Mouse (Mus musculus): ENCODE data around the gene Anxa2. TPM values are rescaled to one million over a fixed set of nuclear protein-coding genes. Genes with fewer than 3 reads are reported as not detected.

Anxa2 gene
- polyA plus RNA-seq, 1 experiment from 2014 or later, result 80.1 TPM

DNA sequence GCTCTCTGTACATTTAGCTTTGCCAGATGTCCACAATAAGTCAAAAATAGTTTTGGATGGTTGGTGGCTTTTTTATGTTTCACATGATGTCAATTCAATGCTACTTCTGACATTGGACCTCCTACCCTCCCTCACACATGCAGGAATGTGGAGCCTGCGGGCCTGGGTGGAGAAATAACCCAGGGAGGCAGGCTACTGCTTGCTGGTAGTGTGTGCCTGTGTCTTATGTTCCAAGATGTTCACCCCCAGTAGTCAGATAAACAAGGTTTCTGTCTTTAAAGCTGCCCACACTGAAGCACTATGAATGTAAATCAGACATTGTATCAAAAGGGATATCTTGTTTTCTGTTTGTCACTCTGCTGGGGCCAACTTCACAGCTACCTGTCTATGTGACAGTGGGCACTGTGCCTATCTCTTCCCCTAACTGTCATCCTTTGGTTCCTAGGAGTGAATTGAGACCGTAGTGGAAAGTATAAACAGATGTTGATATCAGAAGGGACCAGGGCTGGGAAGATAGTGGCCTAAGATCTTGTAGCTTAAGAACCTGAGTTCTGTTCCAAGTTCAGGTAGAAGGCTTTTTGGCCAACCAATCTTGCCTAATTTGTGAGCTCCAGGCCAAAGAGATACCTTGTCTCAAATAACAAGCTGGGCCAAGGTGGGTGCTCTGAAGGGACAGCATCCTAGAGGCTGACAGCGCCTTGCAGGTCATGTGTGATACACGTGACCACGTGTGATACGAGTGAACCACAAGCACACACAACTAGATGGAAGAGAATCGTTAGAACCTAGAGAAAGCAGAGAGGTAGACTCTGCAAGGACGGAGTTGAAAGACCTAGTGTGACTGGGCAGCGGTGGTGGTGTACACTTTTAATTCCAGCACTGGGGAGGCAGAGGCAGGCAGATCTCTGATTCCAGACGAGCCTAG lies 1.3 kb upstream of the Anxa2 start:
- Histone ChIP-seq H3K9ac (no peak overlapping the region), H3K27ac (no peak overlapping the region), H3K4me1 (peaks cover 15% of the 10 kb centered on the region), H3K36me3 (ENCODE audit: poor library complexity, severe bottlenecking) (no peaks in the 10 kb centered on the region), H3K4me3 (no peak overlapping the region), H3K4me2 (no peak overlapping the region), H3K27me3 (peaks cover 21% of the 10 kb centered on the region), H3K9me3 (replicated peaks) (no peaks in the 10 kb centered on the region)
- WGBS, result 93% methylated on average over 10 of the region's 10 CpGs
- ATAC-seq, result no peak

DNA sequence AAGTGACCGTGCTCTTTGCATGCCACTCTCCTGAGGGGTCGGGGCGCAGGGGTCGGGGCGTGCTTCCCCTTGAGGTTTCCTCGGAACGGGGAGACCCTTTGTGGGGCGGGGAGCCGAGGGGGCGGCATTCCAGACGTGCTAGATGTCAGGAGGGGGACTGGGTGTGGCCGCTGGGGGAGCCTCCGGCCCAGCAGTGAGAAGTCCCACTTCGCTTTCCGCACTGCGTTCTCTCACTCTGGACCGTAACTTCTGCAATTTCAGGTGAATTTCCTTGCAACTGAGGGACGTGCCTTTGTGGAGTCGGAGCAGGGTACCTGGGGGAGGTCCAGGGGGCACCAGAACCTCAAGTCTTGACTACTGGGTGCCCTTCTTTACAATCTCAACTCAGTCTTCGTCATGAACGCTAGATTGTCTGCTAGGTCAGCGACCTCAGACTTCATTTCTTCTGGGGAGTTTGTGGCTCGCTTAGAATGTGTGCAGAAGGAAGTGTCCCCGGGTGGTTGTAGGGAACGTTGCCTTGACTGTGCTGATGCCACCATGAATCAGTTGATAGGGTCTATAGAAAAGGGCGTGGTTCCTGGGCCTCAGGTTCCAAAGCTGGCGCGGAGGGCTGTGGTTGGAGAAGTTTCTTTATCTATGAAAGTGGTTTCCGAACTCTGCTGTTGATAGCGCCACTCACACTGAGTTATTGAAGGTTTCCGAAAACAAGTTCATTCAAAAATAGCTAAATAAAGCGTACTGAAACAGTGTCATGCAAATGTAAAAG lies 664 bp downstream of the Anxa2 start:
- Histone ChIP-seq H3K27me3 (peaks cover 21% of the 10 kb centered on the region), H3K27ac (peak overlapping the region; percentile 25; the same call in 1 of the 2 replicates), H3K9me3 (replicated peaks) (no peaks in the 10 kb centered on the region)

DNA sequence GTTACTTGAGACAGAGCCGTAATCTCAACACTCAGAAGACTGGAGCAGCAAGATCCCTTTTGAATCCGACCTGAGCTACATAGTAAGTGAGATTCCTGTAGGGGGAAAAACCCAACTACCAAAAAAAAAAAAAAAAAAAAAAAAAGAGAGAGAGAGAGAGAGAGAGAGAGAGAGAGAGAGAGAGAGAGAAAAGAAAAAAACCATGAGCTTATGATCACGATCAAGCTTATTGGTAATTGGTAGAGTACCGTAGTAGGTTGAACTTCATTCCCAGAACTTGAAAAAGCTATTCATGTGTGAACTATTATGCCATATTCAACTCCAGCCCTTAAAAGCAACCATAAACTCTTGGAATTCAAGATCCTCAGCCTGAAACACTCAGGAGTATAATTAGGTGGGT lies 1.3 kb downstream of the Anxa2 start:
- H3K4me2 ChIP-seq, result peak overlapping the region; percentile 89
- H3K27me3 ChIP-seq, result peaks cover 21% of the 10 kb centered on the region
- H3K9ac ChIP-seq, result no peak overlapping the region
- H3K4me1 ChIP-seq, result peaks cover 28% of the 10 kb centered on the region
- no peak for ATAC-seq
- no peak overlapping the region for H3K4me3 ChIP-seq
- WGBS, result 64% methylated on average over 4 of the region's 4 CpGs
- no peak overlapping the region for H3K27ac ChIP-seq
- H3K36me3 ChIP-seq (ENCODE audit: poor library complexity, severe bottlenecking), result no peaks in the 10 kb centered on the region
- H3K9me3 ChIP-seq (replicated peaks), result no peaks in the 10 kb centered on the region

More for the DNA sequence above, 664 bp downstream of the Anxa2 start:
- peak overlapping the region; percentile 49 for H3K4me3 ChIP-seq
- H3K4me1 ChIP-seq, result peaks cover 26% of the 10 kb centered on the region
- peak overlapping the region; percentile 65 for H3K9ac ChIP-seq
- 8% methylated on average over 32 of the region's 32 CpGs for WGBS
- H3K4me2 ChIP-seq, result peak overlapping the region; percentile 89
- ATAC-seq, result peak; percentile 44
- no peaks in the 10 kb centered on the region for H3K36me3 ChIP-seq (ENCODE audit: poor library complexity, severe bottlenecking)

DNA sequence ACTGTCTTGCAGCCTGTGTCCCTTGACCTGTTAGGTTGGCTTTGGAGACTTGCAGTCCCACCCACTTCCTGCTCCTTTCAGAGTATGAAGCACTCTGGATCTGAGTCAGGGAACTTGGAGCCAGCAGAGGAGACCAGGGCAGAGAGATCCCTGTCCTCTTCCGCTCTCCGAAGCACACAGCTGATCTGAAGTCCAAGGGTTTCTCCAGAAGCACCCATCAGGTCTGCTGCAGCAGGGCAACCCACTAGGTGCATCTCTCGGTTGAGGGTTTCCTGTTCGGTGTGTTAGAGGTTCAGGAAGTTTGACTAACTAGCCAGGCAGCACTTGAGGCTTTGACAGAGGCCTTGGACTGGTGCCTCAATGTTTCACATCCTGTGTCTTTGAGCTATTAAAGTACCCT lies 2.0 kb downstream of the Anxa2 start:
- no peak overlapping the region for H3K4me2 ChIP-seq
- H3K4me3 ChIP-seq, result no peak overlapping the region
- no peak for ATAC-seq
- peaks cover 21% of the 10 kb centered on the region for H3K27me3 ChIP-seq
- no peaks in the 10 kb centered on the region for H3K36me3 ChIP-seq (ENCODE audit: poor library complexity, severe bottlenecking)
- WGBS, result 84% methylated on average over 4 of the region's 4 CpGs
- no peak overlapping the region for H3K9ac ChIP-seq
- H3K4me1 ChIP-seq, result peaks cover 28% of the 10 kb centered on the region
- no peaks in the 10 kb centered on the region for H3K9me3 ChIP-seq (replicated peaks)
- H3K27ac ChIP-seq, result no peak overlapping the region

DNA sequence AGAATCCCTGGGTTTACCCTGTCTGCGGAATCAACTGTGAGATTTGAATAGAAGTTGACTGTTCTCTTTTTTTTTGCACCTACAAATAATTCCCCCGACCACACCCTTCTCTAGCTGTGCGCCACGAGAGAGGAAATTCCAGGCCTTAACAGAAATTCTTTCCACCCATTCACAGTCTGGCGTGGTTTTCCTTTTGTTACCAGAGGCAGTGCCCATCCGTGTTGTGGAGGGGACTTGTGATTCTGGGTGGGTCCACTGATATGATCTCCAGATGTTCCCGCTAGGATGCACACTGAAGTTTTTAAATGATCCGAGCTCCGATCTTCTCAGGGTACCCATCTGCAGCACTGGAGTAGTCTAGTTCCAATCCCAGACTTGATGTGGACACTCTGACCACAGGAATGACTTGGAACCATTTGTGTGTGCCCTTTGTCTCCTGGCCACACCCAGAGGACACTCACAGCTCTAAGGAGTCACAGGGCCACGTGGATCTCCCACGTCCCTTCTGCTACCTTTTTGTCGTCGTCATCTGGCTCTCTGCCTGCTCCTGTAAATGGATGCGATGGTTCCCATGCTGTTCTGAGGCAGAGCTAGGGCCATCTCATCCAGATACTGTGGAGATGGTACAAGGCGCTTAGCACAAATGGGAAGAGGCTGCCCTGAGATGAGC lies 3.1 kb downstream of the Anxa2 start:
- no peaks in the 10 kb centered on the region for H3K9me3 ChIP-seq (replicated peaks)
- no peak for ATAC-seq
- H3K4me2 ChIP-seq, result no peak overlapping the region
- H3K27ac ChIP-seq, result no peak overlapping the region
- no peaks in the 10 kb centered on the region for H3K36me3 ChIP-seq (ENCODE audit: poor library complexity, severe bottlenecking)
- no peak overlapping the region for H3K9ac ChIP-seq
- H3K27me3 ChIP-seq, result peaks cover 21% of the 10 kb centered on the region
- peaks cover 28% of the 10 kb centered on the region for H3K4me1 ChIP-seq
- 80% methylated on average over 15 of the region's 15 CpGs for WGBS
- H3K4me3 ChIP-seq, result no peak overlapping the region

DNA sequence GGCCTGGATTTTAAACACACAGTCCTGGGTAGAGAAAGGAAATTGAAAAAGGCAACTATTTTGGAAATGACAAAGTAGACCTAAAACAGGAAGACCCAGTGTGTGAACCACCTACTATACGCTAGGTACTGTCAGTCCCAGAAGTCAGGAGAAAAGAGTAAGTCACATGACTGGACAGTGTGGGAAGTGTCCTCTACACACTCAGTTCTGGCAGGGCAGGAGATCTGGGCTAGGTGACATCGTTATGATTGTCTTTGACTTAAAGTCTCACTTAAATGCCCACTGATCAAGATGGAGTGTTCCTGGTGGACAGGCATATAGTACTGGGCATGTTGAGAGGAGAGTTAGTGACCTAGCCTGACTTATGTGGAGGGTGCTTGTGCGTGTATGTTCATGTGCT lies 3.7 kb downstream of the Anxa2 start:
- Histone ChIP-seq H3K27me3 (peaks cover 21% of the 10 kb centered on the region), H3K4me3 (no peak overlapping the region), H3K27ac (no peak overlapping the region), H3K4me1 (peaks cover 28% of the 10 kb centered on the region), H3K4me2 (no peak overlapping the region), H3K9ac (no peak overlapping the region), H3K9me3 (replicated peaks) (no peaks in the 10 kb centered on the region), H3K36me3 (ENCODE audit: poor library complexity, severe bottlenecking) (no peaks in the 10 kb centered on the region)
- WGBS, result 90% methylated on average over 3 of the region's 3 CpGs
- no peak for ATAC-seq

DNA sequence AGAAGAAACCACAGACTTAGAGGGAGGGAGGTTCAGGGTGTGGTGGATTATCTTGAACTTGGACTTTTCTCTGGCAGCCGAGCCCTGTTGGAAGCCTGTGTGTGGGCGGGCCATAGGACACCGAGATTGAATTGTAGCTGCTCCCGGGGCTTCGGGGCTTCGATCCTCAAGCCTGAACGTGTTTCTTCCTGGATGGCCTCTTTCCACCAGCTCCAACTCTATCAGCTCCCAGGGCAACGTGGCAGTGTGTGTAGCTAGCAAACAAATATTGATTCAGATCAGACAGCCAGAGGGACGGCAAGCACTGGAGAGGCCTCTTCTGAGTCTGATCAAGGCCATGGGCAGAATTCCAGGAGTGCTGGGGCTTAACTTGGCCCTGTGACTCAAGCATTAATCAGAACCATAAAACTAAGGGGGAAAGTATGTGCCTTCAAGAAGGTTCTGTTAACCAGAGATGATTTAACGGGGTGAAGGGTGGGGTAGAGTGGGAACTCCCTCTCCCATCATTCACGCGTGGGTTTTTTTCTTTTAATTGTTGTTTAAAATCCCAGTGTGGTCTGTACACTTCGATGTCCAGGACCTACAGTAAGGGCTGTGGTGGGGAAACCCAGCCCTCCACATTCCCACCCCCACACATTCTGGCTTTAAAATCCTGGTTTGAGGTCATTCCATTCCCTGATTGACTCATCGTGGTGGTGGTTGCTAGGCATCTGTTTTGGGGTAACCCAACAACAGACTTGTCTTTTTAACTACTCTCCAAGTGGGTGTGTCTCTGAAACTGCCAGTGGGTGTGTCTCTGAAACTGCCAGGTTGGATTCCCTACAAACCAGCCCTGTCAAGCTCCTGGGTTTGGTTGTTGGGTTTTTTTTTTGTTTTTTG lies 4.6 kb downstream of the Anxa2 start:
- Histone ChIP-seq H3K27ac (no peak overlapping the region), H3K4me1 (peaks cover 26% of the 10 kb centered on the region), H3K9ac (no peak overlapping the region), H3K27me3 (peaks cover 21% of the 10 kb centered on the region), H3K4me2 (no peak overlapping the region), H3K4me3 (no peak overlapping the region), H3K36me3 (ENCODE audit: poor library complexity, severe bottlenecking) (no peaks in the 10 kb centered on the region), H3K9me3 (replicated peaks) (no peaks in the 10 kb centered on the region)
- 70% methylated on average over 14 of the region's 14 CpGs for WGBS
- ATAC-seq, result no peak

DNA sequence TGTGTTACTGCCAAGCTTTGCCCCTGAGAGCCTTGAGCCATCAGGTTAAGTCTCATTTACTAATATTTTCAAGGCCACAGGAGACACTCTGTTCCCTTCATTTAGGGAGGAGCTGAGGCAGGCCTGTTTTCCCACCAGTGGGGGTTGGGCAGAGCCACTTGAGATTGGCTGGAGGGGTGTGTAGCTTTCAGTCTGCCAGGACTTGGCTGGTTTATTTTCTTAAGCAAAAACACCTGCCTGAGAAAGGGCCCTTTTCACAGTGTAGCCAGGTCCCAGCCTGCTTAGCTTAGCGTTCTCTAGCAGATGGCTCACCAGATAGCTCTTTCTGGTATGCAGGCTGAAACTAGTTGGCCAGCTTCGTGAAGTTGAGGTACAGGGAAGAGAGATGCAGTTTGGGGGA lies 5.6 kb downstream of the Anxa2 start:
- H3K4me2 ChIP-seq, result no peak overlapping the region
- no peaks in the 10 kb centered on the region for H3K9me3 ChIP-seq (replicated peaks)
- peaks cover 15% of the 10 kb centered on the region for H3K27me3 ChIP-seq
- no peak for ATAC-seq
- WGBS, result 68% methylated on average over 2 of the region's 2 CpGs
- H3K36me3 ChIP-seq (ENCODE audit: poor library complexity, severe bottlenecking), result no peaks in the 10 kb centered on the region
- no peak overlapping the region for H3K27ac ChIP-seq
- H3K9ac ChIP-seq, result no peak overlapping the region
- peaks cover 16% of the 10 kb centered on the region for H3K4me1 ChIP-seq
- no peak overlapping the region for H3K4me3 ChIP-seq

DNA sequence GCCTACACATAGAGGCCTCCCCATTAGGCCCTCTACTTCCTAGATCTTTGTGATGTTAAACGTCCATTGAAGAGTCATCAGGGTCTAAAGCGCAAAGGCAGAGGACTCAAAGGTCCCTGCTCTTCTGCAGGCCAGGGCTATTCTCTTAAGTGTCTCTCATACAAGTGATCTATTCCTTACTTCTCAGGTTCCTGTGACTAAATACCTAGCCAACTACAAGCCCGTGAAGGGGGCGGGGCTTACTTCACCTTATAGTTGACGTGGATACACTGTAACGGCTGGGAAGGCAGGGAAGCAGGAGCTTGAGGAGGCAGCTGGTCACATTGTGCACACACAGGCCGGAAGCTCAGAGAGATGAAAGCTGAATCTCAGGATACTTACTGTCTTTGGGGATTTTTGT lies 6.5 kb downstream of the Anxa2 start:
- no peaks in the 10 kb centered on the region for H3K9me3 ChIP-seq (replicated peaks)
- H3K27me3 ChIP-seq, result peaks cover 9% of the 10 kb centered on the region
- no peak overlapping the region for H3K4me2 ChIP-seq
- no peak for ATAC-seq
- 88% methylated on average over 7 of the region's 7 CpGs for WGBS
- no peak overlapping the region for H3K4me3 ChIP-seq
- H3K9ac ChIP-seq, result no peak overlapping the region
- peaks cover 14% of the 10 kb centered on the region; the same call in 1 of the 2 replicates for H3K4me1 ChIP-seq
- no peak overlapping the region for H3K27ac ChIP-seq
- no peaks in the 10 kb centered on the region for H3K36me3 ChIP-seq (ENCODE audit: poor library complexity, severe bottlenecking)

DNA sequence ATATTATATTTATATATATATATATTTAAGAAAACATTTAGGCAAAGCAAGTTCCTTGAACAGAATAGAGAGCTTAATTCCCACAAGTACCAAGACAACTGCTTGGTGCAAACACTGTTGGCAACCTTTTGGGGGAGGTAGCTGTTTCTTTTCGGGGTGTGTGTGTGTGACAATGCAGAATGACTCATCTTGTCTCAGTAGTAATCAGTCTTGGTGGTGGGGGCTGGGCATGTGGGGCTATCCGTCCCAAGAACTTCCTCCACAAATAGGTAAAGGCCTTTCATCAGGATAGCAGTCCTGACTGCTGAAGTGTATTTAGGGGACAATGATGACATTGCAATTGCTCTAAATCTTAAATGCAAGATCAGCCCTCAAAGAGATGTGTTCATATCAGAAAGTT lies 9.6 kb downstream of the Anxa2 start:
- no peaks in the 10 kb centered on the region for H3K9me3 ChIP-seq (replicated peaks)
- H3K4me3 ChIP-seq, result no peak overlapping the region
- ATAC-seq, result no peak
- 82% methylated on average over 2 of the region's 2 CpGs for WGBS
- no peak overlapping the region for H3K9ac ChIP-seq
- H3K4me1 ChIP-seq, result peaks cover 9% of the 10 kb centered on the region; the same call in 1 of the 2 replicates
- no peak overlapping the region for H3K27ac ChIP-seq
- H3K27me3 ChIP-seq, result no peaks in the 10 kb centered on the region
- H3K4me2 ChIP-seq, result no peak overlapping the region
- no peaks in the 10 kb centered on the region for H3K36me3 ChIP-seq (ENCODE audit: poor library complexity, severe bottlenecking)

DNA sequence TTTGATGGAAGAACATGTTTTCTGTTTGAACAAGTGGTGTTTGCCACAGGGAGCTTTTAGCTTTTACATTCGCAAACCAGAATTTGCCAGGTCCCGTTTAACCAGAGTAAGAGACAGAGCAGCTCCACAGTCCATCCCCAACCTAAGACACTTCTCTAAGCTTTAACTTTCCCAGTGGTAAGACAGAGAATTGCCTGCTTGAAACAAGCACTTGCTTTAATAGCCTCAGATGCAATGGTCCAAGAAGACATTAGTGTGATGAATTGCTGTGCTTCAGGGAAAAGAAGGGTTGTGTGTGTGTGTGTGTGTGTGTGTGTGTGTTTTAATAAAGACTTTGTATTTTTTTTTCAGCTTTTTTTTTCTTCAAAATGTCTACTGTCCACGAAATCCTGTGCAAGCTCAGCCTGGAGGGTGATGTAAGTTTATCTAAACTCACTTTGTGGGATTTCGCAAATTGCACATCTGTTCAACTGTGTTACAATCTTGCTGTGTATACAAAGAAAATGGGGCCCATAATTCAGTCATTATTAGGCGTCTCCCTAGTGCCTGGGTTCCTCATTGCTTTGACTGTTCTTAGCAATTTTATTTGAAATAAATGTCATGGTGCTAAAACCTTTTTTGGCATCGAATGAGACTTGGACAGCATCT lies 10.8 kb downstream of the Anxa2 start:
- H3K9me3 ChIP-seq (replicated peaks), result no peaks in the 10 kb centered on the region
- WGBS, result 92% methylated on average over 6 of the region's 6 CpGs
- no peak for ATAC-seq
- H3K27ac ChIP-seq, result no peak overlapping the region
- no peaks in the 10 kb centered on the region for H3K27me3 ChIP-seq
- H3K4me2 ChIP-seq, result no peak overlapping the region
- H3K36me3 ChIP-seq (ENCODE audit: poor library complexity, severe bottlenecking), result no peaks in the 10 kb centered on the region
- peaks cover 6% of the 10 kb centered on the region for H3K4me1 ChIP-seq
- no peak overlapping the region for H3K4me3 ChIP-seq
- H3K9ac ChIP-seq, result no peak overlapping the region
